Mouse (Mus musculus) gastrocnemius, adult 8-10 months (tissue): ENCODE data around the gene Dmrtc2. TPM values are rescaled to one million over a fixed set of nuclear protein-coding genes. Genes with fewer than 3 reads are reported as not detected.
"Not testable (repeated sequence)": the region's sequence is repeated elsewhere in the genome, so short reads cannot be mapped to it uniquely, and the experiment has no call there.

ENCODE experiments used
- DNase-seq, 2 experiments: peaks; one replicate each; pipeline ENCODE4 v3.0.0; 2022; ENCODE audit warnings: low spot score in 2 of 2
- total RNA-seq, 4 experiments: library from RNA; stranded (reverse); gene quantifications; 2 replicates each; pipeline ENCODE4 v1.2.4; 2022

Dmrtc2 gene
- total RNA-seq, 4 experiments from 2014 or later = not detected

- DNase-seq = no peak
These were observed 5.7 kb upstream of the Dmrtc2 start for GRCm38 (mm10) chr7:24864156-24864555.

GRCm38 (mm10) chr7:24869080-24869479 is 777 bp upstream of the Dmrtc2 start:
- no peak for DNase-seq

GRCm38 (mm10) chr7:24877588-24877987 is 7.7 kb downstream of the Dmrtc2 start:
- DNase-seq = no peak

- no peak for DNase-seq
These were observed 9.8 kb downstream of the Dmrtc2 start for GRCm38 (mm10) chr7:24879620-24880019.

GRCm38 (mm10) chr7:24882416-24883199 is 12.8 kb downstream of the Dmrtc2 start:
- no peak for DNase-seq

- peak; percentile 98 to 99 for DNase-seq
These were observed 14.2 kb downstream of the Dmrtc2 start, which contains the start of gene Rps19 for GRCm38 (mm10) chr7:24883896-24884692. TSS of gene Rps19 (plus strand) at chr7:24884371.

- no peak for DNase-seq
These were observed 14.9 kb downstream of the Dmrtc2 start for GRCm38 (mm10) chr7:24884693-24885291.

GRCm38 (mm10) chr7:24885468-24886307 is 15.8 kb downstream of the Dmrtc2 start:
- DNase-seq = no peak

- no peak for DNase-seq
These were observed 16.4 kb downstream of the Dmrtc2 start for GRCm38 (mm10) chr7:24886308-24886633.

GRCm38 (mm10) chr7:24887096-24887495 is 17.2 kb downstream of the Dmrtc2 start:
- DNase-seq = no peak

GRCm38 (mm10) chr7:24889431-24890220 is 19.8 kb downstream of the Dmrtc2 start:
- DNase-seq = no peak

GRCm38 (mm10) chr7:24890281-24891216 is 20.7 kb downstream of the Dmrtc2 start:
- DNase-seq = peak in 1 of 2 experiments; percentile 34

GRCm38 (mm10) chr7:24891241-24892124 is 21.6 kb downstream of the Dmrtc2 start:
- no peak for DNase-seq

- no peak for DNase-seq
These were observed 22.3 kb downstream of the Dmrtc2 start for GRCm38 (mm10) chr7:24892125-24892583.

GRCm38 (mm10) chr7:24895749-24896148 is 25.9 kb downstream of the Dmrtc2 start:
- not testable (repeated sequence) for DNase-seq

- DNase-seq = no peak
These were observed 26.4 kb downstream of the Dmrtc2 start for GRCm38 (mm10) chr7:24896269-24896668.

- DNase-seq = no peak
These were observed 27.4 kb downstream of the Dmrtc2 start, which contains the start of gene Cd79a for GRCm38 (mm10) chr7:24897224-24897623. TSS of gene Cd79a (plus strand) at chr7:24897381.

- DNase-seq = no peak
These were observed 28.1 kb downstream of the Dmrtc2 start for GRCm38 (mm10) chr7:24897959-24898358.
